Mouse (Mus musculus): ENCODE measurements around the gene Mup11. TPM values are rescaled to one million over a fixed set of nuclear protein-coding genes. Genes with fewer than 3 reads are reported as not detected.

Gene Mup11
- polyA plus RNA-seq (2014; fragmentation: Illumina TruSeq; extraction: RNeasy Lipid Tissue Mini Kit (QIAGEN cat#74804); ENCODE audit: insufficient read depth, low read depth, low replicate concordance), result 0.35 TPM

DNA sequence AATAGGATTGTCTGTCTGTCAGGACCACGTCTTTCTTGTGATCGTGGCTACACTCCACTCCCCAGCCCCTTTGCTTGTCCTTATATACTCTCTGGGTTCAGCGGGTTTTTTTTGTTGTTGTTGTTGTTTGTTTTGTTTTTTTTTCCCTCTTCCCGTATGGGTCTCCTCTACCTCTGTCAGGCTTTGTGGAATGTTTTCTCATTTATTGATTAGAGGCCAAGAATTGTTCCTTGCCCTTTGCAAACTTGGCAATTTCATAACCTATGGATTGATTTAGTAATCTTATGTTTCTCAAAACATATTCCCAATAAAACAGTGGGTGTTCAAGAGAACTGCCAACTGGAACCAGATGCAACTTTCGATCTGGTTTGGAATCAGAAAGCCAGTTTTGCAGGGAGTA lies at the start of gene Mup11:
TSS of gene Mup11 (minus strand) at position 101 of the 400 bp plus-strand sequence.

Other genes starting within 250 kb of the Mup11 start
- not detected for gene Mup9, start 240.5 kb downstream of the Mup11 start, polyA plus RNA-seq (2014; fragmentation: Illumina TruSeq; extraction: RNeasy Lipid Tissue Mini Kit (QIAGEN cat#74804); ENCODE audit: insufficient read depth, low read depth, low replicate concordance)
- not detected for gene Mup1, start 160.5 kb downstream of the Mup11 start, polyA plus RNA-seq (2014; fragmentation: Illumina TruSeq; extraction: RNeasy Lipid Tissue Mini Kit (QIAGEN cat#74804); ENCODE audit: insufficient read depth, low read depth, low replicate concordance)
- gene Mup10, start 80.2 kb downstream of the Mup11 start, polyA plus RNA-seq (2014; fragmentation: Illumina TruSeq; extraction: RNeasy Lipid Tissue Mini Kit (QIAGEN cat#74804); ENCODE audit: insufficient read depth, low read depth, low replicate concordance), result not detected
- gene Mup12, start 78.9 kb upstream of the Mup11 start, polyA plus RNA-seq (2014; fragmentation: Illumina TruSeq; extraction: RNeasy Lipid Tissue Mini Kit (QIAGEN cat#74804); ENCODE audit: insufficient read depth, low read depth, low replicate concordance), result not detected
- gene Mup22, start 159.1 kb upstream of the Mup11 start, polyA plus RNA-seq (2014; fragmentation: Illumina TruSeq; extraction: RNeasy Lipid Tissue Mini Kit (QIAGEN cat#74804); ENCODE audit: insufficient read depth, low read depth, low replicate concordance), result 2.2 TPM